Mouse (Mus musculus): Measurements from ENCODE around the gene Utrn.

The Utrn gene

DNA sequence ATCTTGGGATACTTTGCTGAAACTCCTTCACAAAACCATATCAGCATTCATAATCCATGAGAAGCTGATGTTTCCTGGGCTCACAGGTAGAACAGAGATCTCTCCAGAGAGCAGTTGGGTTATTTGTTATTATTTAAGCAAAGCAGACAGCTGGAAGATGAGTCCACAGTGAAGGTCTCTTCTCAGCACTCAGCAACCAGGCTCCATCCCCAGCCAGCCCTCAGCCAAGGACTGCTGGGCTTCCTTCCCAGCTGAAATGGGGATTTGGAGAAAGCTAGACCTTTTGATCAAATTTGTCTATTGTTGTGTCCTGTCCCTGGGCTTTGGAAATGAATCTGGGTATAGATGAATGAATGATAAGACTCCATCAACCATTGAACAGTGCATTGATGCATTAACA lies 276.1 kb downstream of the Utrn start:
- no peak for DNase-seq (ENCODE audit: low read depth, low spot score)

- no peak for DNase-seq (ENCODE audit: low read depth, low spot score)
These were observed 277.2 kb downstream of the Utrn start for GRCm38 (mm10) chr10:12591946-12592345.

GRCm38 (mm10) chr10:12588051-12588450 lies 281.1 kb downstream of the Utrn start:
- DNase-seq (ENCODE audit: low read depth, low spot score) = no peak

- no peak for DNase-seq (ENCODE audit: low read depth, low spot score)
These were observed 281.8 kb downstream of the Utrn start for GRCm38 (mm10) chr10:12587318-12587717.

DNA sequence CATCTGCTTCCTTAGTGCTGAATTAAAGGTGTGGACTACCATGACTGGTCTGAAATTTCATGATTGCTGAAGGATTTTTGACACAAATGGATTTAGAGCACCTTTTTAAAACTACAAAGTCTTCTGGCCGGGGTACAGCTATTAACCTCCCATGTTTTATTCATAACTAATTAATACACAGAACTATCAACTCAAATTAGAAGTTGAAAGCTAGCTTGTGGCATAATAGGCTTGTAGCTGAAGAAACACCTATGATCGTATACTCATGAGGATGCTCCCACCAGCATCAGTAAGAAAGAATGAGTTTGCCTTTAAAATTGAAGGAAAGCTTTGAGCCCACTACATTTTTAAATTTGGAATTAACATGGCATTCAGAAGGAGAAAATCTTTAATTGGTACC lies 282.3 kb downstream of the Utrn start:
- DNase-seq (ENCODE audit: low read depth, low spot score) = no peak

DNA sequence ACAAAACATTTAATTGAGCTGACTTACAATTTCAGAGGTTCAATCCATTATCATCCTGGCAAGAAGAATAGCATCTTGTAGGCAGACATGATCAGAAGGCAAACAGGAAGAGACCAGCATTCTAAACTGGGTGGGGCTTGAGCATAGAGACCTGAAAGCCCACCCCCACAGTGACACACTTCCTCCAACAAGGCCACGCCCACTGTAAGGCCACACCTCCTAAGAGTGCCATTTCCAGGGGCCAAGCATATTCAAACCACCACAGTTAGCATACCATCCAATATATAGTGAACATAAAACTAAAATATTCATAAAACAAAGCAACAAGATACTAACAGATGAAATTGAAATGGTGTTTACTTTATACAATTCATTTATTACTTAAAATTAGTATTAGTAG lies 283.0 kb downstream of the Utrn start:
- no peak for DNase-seq (ENCODE audit: low read depth, low spot score)

DNA sequence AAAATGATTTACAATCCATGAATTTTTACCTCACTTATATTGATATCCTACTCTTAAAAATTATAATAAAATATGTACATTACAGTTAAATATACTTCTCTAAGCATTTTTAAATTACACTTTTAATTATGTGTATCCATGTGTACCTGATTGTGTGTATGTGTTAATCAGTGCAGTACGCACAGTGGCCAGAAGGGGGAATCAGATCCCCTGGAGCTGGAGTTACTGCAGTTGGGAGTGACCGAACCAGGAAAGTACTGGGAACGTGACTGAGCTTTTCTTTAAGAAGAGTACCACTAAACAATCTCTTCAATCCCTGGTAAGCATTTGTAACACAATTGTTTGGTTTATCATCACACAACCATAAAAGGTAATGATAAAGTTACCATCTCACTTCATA lies 285.7 kb downstream of the Utrn start:
- DNase-seq (ENCODE audit: low read depth, low spot score) = no peak

GRCm38 (mm10) chr10:12579048-12579447 lies 290.1 kb downstream of the Utrn start:
- no peak for DNase-seq (ENCODE audit: low read depth, low spot score)

DNA sequence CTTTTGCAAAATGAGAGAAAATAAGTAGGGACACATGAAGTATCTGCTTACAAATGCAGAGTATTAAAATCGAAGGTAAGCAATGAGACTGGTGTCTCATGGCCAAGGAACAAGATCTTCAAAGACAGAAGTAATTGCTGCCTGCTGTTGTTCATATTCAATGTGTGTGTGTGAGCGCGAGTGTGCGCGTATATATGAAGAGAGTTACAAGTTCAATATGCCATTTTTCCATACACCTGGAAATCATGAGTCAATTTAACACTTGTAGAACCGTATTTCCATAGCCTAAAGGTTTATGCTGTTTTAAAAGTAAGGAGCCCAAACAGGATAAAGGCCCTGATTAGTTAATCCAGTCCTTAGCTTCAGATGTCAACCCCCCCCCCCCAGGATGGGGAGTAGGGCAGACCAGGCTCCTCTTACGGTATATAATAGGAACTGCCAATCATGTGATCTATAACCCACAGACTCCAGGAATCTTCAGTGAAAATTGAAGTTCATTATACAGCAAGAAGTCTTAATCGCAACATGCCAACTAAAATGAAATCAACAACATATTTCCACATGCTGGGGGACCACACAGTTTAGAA lies 293.2 kb downstream of the Utrn start:
- DNase-seq (ENCODE audit: low read depth, low spot score) = no peak

GRCm38 (mm10) chr10:12574760-12575159 lies 294.4 kb downstream of the Utrn start:
- no peak for DNase-seq (ENCODE audit: low read depth, low spot score)

DNA sequence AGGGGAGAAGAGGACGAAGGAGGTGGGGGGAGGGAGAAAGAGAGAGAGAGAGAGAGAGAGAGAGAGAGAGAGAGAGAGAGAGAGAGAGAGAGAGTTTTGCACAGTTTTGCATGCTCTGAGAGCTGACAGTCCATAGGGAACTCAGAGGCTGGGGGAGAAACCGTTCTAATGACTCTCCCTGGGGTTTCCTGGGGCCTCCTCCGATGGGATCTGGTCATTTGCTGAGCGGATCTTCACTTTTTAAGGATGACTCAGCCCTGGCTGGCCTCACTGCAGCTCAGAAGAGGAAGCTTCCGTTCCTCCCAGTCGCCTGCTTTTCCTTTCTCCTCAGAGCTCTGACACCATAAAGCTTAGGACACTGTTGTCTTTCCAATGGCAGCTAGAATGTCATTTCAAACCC lies 295.6 kb downstream of the Utrn start:
- DNase-seq (ENCODE audit: low read depth, low spot score) = no peak

GRCm38 (mm10) chr10:12572759-12573158 lies 296.4 kb downstream of the Utrn start:
- no peak for DNase-seq (ENCODE audit: low read depth, low spot score)

DNA sequence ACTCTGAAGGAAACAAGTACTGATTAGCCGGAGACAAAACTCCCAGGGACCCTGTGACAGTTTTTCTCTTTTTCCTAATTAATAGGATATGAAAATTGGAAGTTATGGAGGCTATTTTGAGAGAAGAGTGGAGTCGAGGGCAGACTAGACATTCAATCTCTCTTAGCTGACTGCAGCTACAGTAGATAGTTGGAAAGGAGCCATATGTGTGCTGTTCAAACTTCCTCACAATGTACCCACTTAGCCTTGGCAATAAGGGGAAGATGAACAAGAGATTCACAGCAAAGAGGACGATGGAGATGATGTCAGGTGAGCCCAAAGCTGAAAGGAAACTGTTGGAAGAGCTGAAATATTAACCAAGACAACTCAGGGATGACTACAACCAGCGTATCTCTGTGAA lies 304.7 kb downstream of the Utrn start:
- no peak for DNase-seq (ENCODE audit: low read depth, low spot score)

- DNase-seq (ENCODE audit: low read depth, low spot score) = no peak
These were observed 310.4 kb downstream of the Utrn start for GRCm38 (mm10) chr10:12558810-12559209.

DNA sequence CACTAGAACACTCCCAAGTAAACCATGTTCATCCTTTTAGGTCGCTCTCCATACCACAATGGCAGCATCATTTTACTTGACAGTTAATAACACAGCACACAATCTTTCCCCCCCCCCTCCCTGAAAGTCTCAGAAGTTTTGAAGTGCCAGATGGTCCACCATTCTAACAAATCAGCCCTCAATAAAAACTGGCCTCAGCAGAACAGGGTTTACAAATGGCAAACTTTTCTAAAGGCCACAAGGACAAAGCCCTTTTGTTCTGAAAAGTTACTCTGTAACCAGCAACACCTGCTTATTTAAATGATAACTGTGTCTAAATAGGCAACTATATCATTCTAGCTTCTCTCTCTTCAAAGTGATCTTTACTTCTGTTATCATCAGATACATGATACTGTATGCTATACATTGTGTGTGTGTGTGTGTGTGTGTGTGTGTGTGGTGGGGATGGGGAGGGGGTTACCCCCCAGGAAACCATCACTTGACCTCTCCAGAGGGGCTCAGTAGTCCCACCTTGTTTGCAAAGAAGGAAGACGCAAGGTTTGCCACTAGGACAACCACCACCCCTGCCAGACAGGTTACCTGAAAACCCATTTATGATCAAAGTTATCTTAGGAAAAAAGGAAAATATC lies 315.0 kb downstream of the Utrn start:
- no peak for DNase-seq (ENCODE audit: low read depth, low spot score)

DNA sequence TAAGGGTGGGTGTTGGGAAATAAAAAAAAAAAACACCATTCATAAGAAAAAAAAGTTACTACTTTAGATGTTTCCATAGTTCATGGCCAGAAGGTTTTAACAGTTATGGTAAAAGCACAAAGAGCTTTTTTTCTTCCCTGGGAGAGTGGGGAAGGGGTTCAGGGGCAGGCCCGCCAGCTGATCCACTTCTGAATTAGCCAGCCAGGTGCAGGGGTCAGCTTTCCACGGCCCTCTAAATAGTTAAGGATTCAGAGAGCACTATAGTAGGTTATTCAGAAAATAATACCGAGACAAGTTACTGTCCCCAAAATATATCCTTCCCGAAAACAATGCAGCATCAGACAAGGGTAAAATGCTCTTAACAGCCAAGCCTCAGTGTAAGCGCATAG lies 316.3 kb downstream of the Utrn start:
- DNase-seq (ENCODE audit: low read depth, low spot score) = no peak

GRCm38 (mm10) chr10:12552196-12552889 lies 316.8 kb downstream of the Utrn start:
- DNase-seq (ENCODE audit: low read depth, low spot score) = no peak

GRCm38 (mm10) chr10:12551735-12552134 lies 317.4 kb downstream of the Utrn start:
- DNase-seq (ENCODE audit: low read depth, low spot score) = no peak

GRCm38 (mm10) chr10:12549945-12550540 lies 319.1 kb downstream of the Utrn start:
- DNase-seq (ENCODE audit: low read depth, low spot score) = no peak

- DNase-seq (ENCODE audit: low read depth, low spot score) = no peak
These were observed 319.9 kb downstream of the Utrn start for GRCm38 (mm10) chr10:12549261-12549660.

GRCm38 (mm10) chr10:12548616-12549084 lies 320.5 kb downstream of the Utrn start:
- peak; percentile 58 for DNase-seq (ENCODE audit: low read depth, low spot score)

DNA sequence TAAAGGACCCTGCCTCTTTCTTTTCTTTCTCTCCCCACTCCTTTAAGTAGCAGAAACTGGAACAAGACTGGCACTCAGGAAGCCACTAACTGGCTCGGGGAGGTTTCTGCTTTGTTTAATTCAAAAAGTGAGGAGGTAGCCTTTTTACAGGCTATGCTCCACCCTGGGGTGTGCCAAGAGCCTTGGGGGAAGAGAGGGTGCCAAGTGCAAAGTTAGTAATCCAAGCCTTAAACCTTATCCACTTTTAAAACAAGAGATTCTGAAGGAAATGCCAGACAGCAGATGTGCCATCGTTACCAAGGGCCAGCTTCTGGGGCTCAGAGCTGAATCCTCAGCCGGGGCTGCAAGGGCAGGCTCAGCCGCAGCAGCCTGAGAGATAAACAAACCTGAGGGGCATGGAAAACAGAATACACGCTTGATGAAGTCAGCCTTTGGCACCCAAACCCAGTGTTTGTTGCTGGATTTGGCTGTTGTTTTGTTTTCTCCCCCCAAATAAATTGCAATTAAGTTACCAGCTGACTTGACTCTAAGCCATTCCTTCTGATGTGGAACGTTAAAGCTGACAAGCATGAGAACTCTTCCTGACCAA lies 322.0 kb downstream of the Utrn start:
- no peak for DNase-seq (ENCODE audit: low read depth, low spot score)
